Mouse (Mus musculus) cerebellum, postnatal 4 days (tissue): ENCODE measurements around the gene Wnt10b.

Experiments
- DNase-seq, 2 experiments: peaks; one replicate each; pipeline ENCODE4 v3.0.0; 2022; ENCODE audit warnings: low spot score in 2 of 2, mixed read lengths in 1 of 2

The Wnt10b gene

DNA sequence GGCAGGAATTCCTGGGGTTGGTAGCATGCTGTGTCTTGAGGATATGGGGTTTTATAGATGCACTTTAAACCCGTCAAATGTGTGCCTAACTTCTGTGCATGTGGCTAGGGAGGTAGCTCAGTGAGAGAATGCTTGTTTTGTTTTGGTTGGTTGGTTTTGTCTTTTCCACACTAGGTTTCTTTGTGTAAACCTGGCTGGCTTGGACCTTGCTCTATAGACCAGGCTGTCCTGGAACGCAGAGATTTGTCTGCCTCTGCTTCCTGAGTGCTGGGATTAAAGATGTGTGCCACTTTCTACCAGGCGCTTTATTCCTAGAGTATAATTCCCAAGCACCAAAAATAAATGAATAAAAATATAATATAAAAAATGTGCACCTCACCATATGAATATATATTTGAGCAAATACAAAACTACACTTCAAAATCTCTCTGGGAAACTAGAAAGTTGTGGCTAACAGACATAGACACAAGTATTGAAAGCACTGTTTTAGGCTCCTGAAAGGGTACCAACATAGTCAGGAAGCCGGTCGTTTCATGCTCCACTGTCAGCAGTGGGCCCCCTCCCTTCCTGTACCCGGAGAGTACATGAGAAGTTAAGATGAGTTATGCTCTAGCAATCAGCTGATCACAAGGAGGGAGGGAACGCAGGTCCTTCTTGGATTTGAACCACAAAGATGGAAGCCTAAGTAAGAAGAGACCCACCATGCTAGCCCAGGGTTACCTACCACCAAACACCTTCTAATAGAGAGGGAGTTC is 48.0 kb downstream of the Wnt10b start:
- DNase-seq = no peak

GRCm38 (mm10) chr15:98728366-98728765 is 49.6 kb downstream of the Wnt10b start:
- DNase-seq = no peak

DNA sequence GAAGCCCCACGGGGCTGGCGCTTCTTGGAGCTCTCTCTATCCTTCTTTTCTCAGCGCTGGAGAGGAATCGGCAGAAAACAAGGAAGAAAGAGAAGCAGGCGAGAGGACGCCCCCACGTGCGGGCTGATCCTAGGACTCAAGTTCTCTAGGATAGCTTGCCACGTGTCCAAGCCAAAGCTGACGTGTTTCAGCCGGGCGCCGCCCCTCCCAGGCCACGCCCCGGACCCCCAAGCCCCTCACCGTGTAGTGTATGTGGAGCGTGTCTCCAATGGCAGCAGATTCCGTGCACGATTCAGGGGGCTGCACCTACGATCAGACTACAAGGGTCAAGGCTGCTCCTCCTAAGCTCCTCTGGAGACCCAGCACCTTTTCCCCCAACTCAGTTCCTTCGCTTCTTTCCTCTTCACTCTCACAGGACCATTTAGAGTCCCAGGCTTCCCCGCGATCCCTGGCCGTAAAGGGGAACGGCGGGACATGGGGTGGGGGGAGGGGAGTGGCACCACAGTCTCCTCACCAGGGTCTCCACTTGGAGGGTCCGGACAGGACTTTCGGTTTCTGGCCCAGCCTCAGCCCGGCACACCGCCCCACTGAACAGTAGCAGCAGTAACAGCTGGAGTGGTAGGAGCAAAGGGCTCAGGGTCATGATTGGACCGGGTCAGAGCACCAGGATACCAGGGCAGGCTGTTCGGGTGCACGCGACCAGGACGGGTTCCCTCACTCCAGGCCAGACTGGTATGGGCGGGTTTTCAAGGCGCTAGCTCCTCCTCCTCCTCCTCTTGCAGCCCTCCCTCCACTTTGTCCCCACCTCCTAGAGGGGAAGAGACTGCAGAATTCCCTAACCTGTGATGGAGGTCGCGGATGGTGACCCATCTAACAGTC is 50.3 kb downstream of the Wnt10b start, which contains the start of gene Fkbp11:
Gene Fkbp11, minus strand, starts transcription at position 756 of the 879 bp plus-strand sequence.
- peak in 1 of 2 experiments; percentile 17 for DNase-seq

DNA sequence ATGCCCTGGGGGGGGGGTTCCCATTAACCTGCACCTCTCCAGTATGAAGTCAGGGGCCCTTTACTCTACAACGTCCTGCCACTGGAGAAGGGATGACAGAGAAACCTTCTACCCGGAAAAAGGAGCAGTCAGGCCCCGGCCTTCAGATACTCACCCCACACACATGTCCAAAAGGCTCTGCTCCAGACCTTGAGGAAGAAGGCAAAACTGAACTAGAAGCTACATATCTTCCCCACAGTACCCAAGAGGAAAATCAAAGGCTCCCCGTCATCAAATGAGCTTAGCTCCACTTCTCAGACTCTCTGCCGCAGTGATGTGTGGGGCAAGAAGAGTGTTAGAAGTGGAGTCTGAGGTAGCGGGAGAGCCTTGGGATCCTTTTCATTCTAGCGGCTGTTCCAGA is 51.2 kb downstream of the Wnt10b start:
- no peak for DNase-seq

- no peak for DNase-seq
These were observed 51.9 kb downstream of the Wnt10b start for GRCm38 (mm10) chr15:98726079-98726478.

GRCm38 (mm10) chr15:98724441-98724840 is 53.5 kb downstream of the Wnt10b start:
- DNase-seq = no peak

- no peak for DNase-seq
These were observed 55.1 kb downstream of the Wnt10b start for GRCm38 (mm10) chr15:98722854-98723253.

GRCm38 (mm10) chr15:98722191-98722590 is 55.8 kb downstream of the Wnt10b start:
- DNase-seq = no peak
